Mouse (Mus musculus) mature B cell (primary cell): ENCODE measurements around the gene Gm4559.
"Not testable (repeated sequence)": the region's sequence is repeated elsewhere in the genome, so short reads cannot be mapped to it uniquely, and the experiment has no call there.

Experiments
- in situ Hi-C: fragments of 300-500 bp; cut with MboI; formaldehyde crosslinking; loops from 2 replicates; pipeline ENCODE4 v1.14.3; 2019

Gm4559 gene

DNA sequence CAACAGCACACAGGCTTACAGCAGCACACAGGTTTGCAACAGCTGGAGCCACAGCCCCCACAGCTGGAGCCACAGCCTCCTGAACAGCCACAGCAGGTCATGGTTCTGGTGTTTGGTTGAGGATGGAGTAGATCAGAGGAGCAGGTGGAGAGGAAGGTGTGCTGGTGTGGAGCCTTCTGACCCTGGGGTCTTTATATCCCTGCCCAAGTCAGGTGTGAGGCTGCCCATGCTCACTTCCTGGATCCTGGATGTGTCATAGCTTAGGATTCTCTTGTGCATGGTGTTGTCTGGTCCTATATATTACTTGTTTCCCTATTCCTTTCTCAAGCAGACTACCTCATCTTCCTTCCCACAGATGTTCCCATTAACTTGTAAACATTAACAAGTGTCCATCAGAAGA, at the start of gene Gm4559:
Gm4559 (minus strand) TSS at position 101 of the 400 bp plus-strand sequence.
- in situ Hi-C loops = not testable (repeated sequence)

DNA sequence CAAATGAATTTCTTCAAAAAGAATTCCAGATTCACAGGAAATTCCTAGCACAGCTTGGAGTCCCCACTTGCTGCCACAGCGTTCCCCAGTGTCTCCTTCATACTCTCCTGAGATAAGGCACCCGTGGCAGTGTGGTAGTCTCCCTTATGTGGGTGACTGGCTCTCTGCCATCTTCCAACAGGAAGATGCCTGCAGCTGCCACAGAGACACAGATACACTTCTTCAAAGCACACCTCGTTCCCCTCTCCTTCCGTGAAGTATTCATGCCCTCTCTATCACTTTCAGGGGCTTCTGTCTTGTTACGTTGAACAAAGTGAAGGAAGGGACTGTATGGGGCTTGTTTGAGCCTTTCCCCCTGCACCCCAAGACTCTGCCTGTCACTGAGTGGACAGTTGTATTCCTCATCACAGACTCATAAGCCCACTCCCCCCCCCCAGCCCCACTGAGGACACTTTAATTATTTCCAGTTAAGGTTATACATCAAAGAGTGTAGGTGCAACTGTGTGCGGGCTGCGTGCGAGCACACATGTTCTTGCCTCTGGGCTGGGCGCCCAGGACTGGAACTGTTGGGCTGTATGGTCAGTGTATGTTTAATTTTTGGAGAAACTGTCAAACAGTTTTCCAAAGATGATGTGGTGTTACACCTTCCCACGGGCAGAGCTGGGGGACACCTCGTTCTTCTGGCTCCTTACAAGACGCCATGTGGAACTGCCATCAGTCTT, 49.4 kb upstream of the Gm4559 start:
- in situ Hi-C loops = no loop called here

DNA sequence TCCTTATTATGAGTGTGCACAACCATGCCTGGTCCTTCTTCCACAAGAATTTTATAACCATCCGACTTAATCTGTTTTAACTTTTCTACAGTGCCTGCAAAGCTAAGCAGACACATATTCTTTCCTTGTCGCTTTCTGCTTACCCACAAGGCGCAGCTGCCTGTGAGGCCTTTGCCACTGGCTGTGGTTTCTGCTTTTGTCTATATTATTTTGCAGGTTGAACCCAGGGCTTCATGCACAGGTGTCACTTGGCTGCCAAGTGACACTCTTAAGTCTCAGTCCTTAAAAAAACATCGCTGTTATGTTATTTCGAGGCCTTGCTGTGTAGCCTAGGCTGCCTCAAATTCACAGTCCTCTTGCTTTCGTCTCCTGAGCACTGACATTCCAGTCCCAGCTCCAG, 48.5 kb upstream of the Gm4559 start:
- in situ Hi-C loops = no loop called here

DNA sequence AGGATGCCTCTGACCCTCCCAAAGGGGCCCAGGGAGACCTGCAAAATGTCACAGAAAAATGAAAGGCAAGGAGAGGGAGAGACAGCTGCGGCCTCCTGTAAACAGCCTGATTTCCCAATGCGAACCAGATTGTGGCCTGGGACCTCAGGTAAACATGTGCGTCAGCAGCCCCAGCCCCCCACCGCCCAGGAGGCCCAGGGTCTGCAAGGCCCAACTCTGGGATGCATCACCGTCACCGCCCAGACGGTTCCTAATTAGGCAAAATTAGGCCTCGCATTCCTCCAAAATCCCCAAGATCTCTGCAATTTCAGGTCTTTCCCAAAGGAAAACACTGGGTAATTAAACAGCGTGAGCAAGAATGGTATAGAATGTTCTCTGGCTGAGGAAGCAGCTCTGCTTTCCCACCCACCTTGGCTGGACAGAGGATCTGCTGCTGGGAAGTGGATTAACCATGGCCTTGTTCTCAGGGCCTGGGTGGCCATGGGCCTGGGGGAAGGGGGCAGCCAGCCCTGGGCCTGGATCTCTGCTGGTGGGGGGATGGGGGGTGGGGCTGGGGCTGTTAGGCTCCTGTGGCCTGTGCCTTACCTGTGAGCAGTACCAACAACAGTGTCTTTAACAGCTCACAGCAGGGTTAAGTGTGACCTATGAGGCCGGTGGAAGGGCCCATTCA, 47.6 kb upstream of the Gm4559 start:
- in situ Hi-C loops = not testable (repeated sequence)

DNA sequence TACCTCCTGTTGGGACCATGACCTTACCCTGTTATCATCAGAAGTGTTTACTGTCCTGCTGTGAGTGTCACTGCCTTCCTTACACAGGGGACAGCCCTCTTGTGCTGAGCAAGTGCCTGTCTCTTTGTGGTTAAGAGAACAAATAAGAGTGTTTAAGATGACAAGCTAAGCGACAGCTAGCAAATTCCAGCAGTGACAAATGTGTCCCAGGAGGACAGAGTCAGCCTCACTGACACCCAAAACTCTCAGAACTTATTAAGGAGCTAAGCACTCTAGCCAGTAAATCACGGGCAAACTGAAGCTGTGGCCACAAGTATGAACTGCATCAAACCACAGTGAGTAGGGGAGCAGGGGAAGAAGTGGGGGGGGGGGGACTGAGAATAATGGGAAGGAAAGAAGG, 46.7 kb upstream of the Gm4559 start:
- in situ Hi-C loops = no loop called here

DNA sequence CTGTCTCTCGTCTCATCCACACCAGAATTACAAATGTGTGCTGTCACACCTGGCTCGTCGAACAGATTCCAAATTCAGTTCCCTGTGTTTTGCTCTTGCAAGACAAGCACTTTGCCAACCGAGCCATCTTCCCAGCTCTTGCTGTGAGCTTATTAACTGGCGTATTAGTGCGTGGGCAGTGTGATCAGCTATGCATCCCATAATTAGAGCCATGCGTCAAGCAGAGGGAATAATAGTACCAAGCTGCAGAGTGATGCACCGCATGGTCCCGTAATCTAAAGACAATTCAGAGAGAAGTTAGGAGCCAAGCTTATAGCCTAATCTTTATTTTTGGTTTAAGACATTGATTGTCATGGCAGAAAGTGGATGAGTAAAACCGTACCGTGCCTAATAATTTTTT, 45.0 kb upstream of the Gm4559 start:
- in situ Hi-C loops = no loop called here

DNA sequence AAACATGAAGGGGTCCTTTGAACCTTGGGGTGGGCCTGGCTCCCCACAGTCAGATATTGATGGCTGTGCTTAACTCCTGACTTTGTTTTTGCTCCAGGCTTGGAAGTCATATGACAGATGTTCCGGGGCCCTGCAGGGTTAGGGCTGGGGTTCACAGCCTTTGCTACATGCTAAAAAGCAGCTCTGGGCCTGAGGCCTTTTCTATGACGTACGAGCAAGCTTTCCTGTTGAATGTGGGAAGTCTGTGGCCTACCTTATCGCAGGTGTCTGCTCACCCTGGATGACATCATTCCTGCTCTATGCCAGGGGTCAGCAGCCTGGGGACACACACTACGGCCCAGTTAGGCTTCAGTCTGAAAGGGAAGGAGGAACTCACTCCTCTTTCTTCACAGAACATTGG, 43.1 kb upstream of the Gm4559 start:
- in situ Hi-C loops = no loop called here

DNA sequence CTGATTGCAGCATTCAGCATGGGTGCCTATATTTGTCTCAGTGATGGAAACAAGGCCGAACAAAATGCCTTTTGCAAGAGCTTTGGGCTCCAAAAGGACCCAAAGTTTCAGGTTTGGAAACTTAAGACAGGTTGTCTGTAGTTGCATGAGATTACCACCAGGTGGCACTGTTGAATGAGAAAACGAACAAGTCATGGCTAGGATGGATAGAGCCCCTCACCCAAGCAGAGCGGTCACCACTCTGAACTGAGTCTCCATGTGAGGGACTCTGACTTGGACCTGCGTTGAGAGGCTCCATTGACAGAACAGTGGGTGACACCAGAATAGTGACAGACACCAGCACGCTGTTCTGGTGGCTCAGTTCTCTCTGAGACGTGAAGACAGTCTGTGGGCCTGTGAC, 42.4 kb upstream of the Gm4559 start:
- in situ Hi-C loops = no loop called here

DNA sequence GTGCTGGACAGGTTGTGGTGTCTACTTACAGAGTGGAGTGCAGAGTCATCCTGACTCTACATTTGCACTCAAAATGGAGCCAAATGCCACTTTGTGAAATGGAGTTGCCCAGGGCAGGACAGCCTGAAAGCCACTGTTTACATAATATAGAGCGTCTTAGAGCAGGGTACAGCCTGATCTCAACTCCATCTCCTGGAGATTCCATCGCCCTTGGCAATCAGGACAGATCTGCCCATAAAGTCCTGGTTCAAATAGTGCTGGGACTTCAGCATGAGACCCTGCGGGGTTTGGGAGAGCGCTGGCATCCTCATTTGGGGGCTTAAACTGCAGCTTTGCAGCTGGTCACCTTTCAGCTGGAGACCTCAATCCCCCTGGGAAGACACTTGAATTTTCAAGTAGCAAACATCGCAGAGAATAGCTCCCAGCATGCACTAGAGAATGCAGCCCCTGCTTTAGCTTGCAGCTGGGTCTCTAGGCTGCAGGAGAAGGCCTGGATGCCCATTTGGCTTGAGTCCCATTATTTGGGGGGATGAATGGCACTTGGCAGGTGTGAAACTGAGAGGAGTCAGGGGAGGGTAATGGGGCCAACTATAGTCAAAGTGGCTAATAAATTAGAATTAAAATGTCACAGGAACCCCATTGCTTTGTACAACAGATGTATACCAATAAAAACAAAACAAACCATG, 40.6 kb upstream of the Gm4559 start:
- in situ Hi-C loops = no loop called here

DNA sequence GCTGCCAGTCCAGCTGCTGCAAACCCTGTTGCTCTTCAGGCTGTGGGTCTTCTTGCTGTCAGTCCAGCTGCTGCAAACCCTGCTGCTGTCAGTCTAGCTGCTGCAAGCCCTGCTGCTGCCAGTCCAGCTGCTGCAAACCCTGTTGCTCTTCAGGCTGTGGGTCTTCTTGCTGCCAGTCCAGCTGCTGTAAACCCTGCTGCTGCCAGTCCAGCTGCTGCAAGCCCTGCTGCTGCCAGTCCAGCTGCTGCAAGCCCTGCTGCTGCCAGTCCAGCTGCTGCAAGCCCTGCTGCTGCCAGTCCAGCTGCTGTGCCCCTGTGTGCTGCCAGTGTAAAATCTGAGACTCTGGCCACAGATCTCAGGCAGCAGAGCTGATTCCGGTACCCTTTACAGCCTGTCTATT, 29.8 kb upstream of the Gm4559 start:
- in situ Hi-C loops = not testable (repeated sequence)

DNA sequence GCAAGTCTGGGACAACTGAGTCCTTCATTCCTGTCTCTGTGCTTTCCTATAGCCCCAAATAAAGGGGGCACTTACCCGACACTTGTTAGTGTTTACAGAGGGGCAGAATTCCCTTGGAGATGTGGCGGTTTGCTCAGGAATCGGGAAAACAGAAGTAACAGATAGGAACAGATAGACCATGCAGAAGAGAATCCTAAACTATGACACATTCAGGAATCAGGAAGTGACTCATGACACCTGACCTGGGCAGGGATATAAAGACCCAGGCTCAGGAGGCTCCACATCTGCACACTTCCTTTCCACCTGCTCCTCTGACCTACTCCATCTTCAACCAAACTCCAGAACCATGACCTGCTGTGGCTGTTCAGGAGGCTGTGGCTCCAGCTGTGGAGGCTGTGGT, 29.1 kb upstream of the Gm4559 start, which contains the start of gene Krtap5-4:
Krtap5-4 (plus strand) TSS at position 301 of the 400 bp plus-strand sequence.
- in situ Hi-C loops = no loop called here

DNA sequence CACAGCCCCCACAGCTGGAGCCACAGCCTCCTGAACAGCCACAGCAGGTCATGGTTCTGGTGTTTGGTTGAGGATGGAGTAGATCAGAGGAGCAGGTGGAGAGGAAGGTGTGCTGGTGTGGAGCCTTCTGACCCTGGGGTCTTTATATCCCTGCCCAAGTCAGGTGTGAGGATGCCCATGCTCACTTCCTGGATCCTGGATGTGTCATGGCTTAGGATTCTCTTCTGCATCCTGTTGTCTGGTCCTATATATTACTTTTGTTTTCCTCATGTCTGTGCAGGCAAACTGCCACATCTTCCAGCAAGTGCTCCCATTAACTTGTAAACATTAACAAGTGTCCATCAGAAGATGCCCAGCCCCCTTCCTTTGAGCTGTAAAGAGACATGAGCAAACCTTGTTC, 22.9 kb upstream of the Gm4559 start, which contains the start of gene Krtap5-1:
Krtap5-1 (minus strand) TSS at position 101 of the 400 bp plus-strand sequence.
- in situ Hi-C loops = not testable (repeated sequence)

DNA sequence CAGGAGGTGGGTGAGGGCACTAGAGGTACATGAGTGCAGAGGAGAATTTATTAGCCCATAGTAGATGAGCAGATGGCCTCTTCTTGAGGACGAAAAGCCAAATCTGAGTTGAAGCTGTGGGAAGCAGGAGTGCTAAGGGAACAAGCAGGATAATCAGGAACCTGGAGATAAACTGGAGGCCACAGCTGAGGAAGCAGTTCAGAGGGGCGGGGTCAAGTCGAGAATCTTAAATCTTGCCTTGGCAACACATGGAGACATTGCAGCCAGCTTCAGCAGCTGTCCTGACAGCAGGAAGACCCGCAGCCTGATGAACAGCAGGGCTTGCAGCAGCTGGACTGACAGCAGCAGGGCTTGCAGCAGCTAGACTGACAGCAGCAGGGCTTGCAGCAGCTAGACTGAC, 21.9 kb upstream of the Gm4559 start:
- in situ Hi-C loops = not testable (repeated sequence)

DNA sequence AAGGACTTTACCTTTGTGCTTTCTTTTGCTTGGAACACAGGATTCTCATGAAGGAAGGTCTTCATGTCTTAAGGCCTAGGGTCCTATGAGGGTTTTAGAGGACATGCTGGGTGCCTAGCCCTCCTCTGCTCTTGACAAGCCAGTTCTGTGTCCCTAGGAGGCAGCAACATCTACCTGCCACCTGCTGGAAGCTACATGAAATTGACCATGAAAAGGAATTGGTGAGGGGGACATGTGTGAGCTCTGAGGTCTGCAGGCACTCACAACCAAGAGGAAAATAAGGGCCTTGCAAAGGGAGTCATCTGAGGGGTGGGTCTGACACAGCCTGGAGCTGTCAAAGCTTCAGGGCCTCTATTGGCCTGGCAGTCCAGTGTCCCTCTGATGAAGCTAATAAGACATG, 21.3 kb upstream of the Gm4559 start:
- in situ Hi-C loops = no loop called here

DNA sequence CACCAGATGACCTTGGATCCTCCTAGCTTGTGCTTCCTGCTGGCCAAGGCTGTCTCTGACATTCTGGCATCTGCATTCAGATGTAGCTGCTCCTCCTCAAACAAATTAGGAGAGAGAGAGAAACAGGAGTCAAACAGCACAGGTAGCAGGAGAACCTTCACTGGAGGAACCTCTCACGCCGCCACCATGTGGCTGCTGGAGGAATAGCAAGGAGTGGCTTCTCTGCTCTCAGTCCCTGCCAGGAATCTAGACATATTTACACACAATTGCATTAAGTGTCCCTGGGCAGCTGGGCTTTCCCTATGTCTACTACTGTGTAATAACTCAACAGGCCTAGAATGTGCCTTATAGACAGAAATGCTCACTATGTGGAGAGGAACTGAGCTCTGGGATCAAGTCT, 19.7 kb upstream of the Gm4559 start:
- in situ Hi-C loops = not testable (repeated sequence)

DNA sequence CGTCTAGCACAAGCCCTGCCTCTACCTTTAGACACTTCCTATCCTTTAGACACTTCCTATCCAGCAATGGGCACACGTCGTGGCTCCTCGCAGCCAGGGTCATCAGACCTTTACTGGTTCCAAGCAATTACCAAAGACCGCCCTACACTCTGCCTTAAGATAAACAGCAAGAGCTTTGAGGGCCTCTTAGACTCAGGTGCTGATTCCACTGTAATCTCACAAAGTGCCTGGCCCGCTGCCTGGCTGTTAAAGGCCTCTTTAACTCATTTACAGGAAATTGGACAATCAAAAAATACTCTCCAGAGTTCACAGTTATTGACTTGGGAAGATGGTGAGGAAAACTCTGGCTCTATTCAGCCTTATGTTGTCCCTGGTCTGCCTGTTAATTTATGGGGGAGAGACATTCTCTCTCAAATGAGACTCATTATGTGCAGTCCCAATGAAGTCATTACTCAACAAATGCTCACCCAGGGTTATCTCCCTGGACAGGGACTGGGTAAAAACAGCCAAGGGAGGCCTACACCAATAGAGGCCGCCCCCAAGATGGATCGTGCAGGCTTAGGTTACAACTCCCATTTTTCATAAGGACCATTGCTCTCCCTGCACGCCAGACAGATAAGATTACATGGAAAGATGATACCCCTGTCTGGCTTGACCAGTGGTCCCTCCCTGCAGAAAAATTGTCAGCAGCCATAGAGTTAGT, 11.9 kb upstream of the Gm4559 start:
- in situ Hi-C loops = not testable (repeated sequence)

DNA sequence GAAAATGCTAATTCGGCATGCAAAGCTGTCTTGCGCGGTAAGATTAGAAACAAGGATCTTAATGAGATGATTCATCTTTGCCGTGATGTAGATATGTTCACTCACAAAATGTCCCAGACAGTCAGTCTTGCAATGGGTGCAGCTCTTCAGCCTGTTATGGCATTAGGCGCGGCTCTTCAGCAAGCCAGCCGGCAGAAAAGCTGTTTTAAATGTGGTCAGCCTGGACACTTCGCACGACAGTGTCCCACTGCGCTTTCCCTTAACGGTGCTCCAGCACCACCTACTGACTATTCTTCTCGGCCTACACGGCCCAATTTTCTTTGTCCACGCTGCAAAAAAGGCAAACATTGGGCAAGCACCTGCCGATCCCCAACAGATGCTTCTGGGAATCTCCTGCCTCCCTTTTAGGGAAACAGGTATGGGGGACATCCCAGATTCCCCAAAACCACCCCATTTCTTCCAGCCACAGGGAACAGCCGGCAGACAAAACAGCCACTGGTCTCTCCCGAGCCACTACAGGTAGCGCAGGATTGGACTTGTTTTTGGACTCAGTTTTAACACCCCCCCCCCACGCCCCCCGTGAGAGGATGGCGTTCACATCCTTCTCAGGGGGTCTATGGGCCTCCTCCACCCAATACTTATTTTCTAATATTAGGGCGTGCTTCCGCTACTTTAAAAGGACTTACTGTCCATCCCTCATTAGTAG, 11.1 kb upstream of the Gm4559 start:
- in situ Hi-C loops = no loop called here

DNA sequence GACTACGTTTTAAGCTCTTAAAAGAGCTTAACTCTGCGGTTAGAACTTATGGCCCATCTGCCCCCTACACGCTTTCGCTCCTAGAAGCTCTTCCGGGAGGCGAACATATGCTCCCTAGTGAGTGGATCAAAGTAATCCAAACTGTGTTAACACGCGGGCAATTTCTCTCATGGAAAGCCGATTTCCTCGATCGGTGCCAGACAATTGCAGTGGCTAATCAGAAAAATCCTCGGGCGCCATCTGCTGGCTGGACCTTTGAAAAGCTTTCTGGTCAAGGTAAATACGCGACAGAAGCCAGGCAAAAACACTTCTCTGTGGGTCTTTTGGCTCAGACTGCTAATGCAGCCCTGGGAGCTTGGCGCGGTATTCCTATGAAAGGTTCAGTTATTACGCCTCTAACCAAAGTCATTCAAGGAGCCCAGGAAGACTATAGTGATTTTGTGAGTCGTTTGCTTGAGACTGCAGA, 10.5 kb upstream of the Gm4559 start:
- in situ Hi-C loops = no loop called here

DNA sequence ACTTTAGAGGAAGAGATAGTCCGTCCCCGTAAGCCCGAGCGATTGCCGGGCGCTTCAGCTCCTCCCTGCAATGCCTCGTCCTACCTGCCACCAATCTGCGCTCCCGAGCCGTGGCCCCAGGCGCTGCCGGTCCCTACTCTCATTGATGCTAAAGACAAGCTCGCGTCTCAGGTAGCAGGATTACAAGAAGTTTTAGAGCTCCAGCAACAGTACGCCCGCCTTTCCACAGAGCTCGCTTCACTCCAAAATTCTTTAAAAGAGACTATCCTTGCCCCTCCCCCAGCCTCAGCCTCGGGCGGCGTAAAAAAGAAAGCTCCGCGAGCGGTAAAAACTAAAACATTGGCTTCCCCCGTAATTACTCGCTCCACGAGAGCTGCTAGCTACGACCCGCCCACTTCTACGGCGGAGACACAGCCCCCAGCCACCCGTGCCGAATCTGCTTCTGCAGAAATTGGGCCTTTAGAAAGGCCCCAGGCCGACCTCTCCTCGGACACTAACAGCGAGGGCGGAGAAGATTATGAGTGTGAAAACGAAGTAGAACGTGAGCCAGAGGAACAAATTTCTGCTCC, 9.9 kb upstream of the Gm4559 start:
- in situ Hi-C loops = no loop called here

DNA sequence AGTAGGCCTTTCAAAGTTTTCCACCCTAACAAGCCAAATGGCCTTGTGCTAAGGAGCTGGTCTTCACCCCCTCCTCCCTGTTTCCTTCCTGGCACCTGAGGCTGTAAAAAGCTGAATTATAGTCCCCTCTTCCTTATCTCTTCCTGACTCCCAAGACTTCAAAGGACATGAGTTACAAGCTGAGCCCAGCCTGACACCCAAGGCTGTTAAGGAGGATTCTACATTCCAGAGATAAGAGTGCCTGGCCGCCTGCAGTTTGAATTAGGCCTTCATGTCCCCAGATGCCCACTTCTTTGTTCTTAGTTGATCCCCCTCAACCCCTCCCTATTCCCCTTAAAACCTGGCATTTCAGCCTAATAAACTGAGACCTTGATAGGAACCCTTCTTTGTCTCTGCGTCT, 8.7 kb upstream of the Gm4559 start:
- in situ Hi-C loops = not testable (repeated sequence)

DNA sequence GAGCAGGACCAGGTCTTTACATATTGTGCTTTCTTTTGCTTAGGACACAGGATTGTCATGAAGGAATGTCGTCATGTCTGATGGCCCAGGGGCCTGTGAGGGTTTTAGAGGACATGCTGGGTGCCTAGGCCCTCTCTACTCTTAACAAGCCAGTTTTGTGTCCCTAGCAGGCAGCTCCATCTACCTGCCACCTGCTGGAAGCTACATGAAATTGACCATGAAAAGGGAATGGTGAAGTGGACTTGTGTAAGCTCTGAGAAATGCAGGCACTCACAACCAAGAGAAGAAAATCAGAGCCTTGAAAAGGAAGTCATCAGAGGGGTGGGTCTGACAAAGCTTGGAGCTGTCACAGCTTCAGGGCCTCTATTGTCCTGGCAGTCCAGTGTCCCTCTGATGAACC, 5.1 kb upstream of the Gm4559 start:
- in situ Hi-C loops = not testable (repeated sequence)
